Mouse (Mus musculus) embryonic facial prominence, embryonic 13.5 days (tissue): Measurements from ENCODE around the gene Ngef. TPM values are rescaled to one million over a fixed set of nuclear protein-coding genes. Genes with fewer than 3 reads are reported as not detected.

Experiments
- ATAC-seq: fragments of 200-750 bp; cut with Nextera tagmentation; 2 replicates; pipeline ENCODE4 v1.8.0; 2017; ENCODE audit warnings: low read depth; ENCODE audit not compliant: insufficient number of reproducible peaks, insufficient read depth, low FRiP score, low TSS enrichment
- H3K27ac ChIP-seq: fragments of 300-500 bp; sonication (generic); 2 replicates; pipeline ENCODE4 v1.5.1; 2015; ENCODE audit warnings: moderate library complexity, mild to moderate bottlenecking, inconsistent platforms
- H3K27me3 ChIP-seq: fragments of 300-500 bp; sonication (generic); 2 replicates; pipeline ENCODE4 v1.6.1; 2015; ENCODE audit warnings: mild to moderate bottlenecking, inconsistent platforms
- H3K36me3 ChIP-seq: fragments of 300-500 bp; sonication (generic); 2 replicates; pipeline ENCODE4 v1.6.1; 2015; ENCODE audit warnings: mild to moderate bottlenecking, inconsistent platforms
- H3K4me1 ChIP-seq: fragments of 300-500 bp; sonication (generic); 2 replicates; pipeline ENCODE4 v1.6.1; 2015; ENCODE audit warnings: inconsistent platforms
- H3K4me2 ChIP-seq: fragments of 300-500 bp; sonication (generic); 2 replicates; pipeline ENCODE4 v1.6.1; 2015; ENCODE audit warnings: moderate library complexity, mild to moderate bottlenecking, inconsistent platforms
- H3K4me3 ChIP-seq: fragments of 300-500 bp; sonication (generic); 2 replicates; pipeline ENCODE4 v1.5.1; 2015; ENCODE audit warnings: mild to moderate bottlenecking, inconsistent platforms
- H3K9ac ChIP-seq: fragments of 300-500 bp; sonication (generic); 2 replicates; pipeline ENCODE4 v1.6.1; 2015; ENCODE audit warnings: mild to moderate bottlenecking, inconsistent platforms
- H3K9me3 ChIP-seq: fragments of 300-500 bp; sonication (generic); 2 replicates; pipeline ENCODE4 v1.6.1; 2016; ENCODE audit warnings: inconsistent platforms
- WGBS: fragments of 180-500 bp; shearing (Covaris S2); methylation state at CpG from one replicate; pipeline ENCODE4 v1.1.7; 2015; ENCODE audit warnings: mixed read lengths; 5-methylcytosine and 5-hydroxymethylcytosine counted together
- polyA plus RNA-seq: library from polyadenylated mRNA; unstranded; fragments of >200 nt; fragmentation: Nextera tagmentation; extraction: Ambion mirVana; gene quantifications from 2 replicates; pipeline ENCODE4 v1.2.1, GENCODE M21; 2015

Ngef gene
- polyA plus RNA-seq, 1 experiment from 2014 or later = 1.1 TPM

DNA sequence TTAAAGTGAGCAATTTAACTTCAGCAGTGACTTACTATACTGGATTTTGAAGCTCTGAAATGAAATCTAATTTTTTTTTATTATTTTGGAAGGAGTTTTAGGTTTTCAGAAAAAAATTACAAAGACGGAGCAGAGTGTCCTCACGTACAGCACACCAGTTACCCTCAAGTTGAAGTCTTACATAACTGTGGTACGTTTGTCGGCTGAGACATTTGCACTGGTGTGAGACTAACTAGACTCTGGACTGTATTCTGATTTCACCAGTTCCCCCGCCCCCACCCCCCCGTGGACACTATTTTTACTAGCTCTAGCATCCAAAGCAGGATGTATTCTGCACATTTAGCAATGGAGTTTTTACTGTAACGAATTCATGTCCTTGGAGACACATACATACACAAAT, 26.9 kb upstream of the Ngef start:
- Histone ChIP-seq H3K9me3 (no peaks in the 10 kb centered on the region), H3K4me1 (no peaks in the 10 kb centered on the region), H3K36me3 (no peaks in the 10 kb centered on the region), H3K27ac (no peak overlapping the region), H3K4me3 (no peak overlapping the region), H3K4me2 (no peak overlapping the region), H3K9ac (no peak overlapping the region), H3K27me3 (no peaks in the 10 kb centered on the region)
- 74% methylated on average over 7 of the region's 7 CpGs for WGBS
- ATAC-seq = no peak

DNA sequence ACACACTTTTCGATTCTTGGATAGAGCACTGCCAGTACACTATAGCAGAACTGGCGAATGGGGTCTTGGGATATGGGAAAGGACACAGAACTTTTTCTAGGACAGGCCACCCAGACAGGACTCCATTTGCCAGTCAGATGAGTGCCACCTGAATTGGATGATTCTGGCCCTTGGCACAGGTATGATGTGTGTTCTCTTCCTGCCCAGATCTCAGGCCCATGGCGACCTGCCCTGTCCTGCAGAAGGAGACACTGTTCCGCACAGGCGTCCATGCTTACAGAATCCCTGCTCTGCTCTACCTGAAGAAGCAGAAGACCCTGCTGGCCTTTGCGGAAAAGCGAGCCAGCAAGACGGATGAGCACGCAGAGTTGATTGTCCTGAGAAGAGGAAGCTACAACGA, 21.0 kb upstream of the Ngef start:
- WGBS = 92% methylated on average over 10 of the region's 10 CpGs
- ATAC-seq = no peak
- H3K4me1 ChIP-seq = no peaks in the 10 kb centered on the region

DNA sequence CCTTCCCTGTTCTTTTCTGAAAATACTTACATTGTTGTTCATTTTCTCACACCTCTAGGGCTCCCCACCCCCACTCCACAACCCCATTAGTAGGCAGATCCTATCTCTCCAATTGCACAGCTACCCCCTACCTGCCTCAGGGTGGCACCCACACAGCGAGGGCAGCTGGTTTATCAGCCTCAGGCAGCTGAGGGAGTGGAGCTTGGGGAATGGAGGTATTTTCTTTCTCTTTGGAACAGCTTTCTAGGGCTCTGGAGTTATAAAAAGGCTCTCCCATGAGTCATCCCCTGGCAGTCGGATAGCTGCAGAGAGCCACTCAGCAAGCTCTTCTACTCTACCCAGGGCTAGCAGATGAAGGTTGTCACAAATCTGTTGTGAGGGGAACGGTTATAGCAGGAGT, 20.6 kb upstream of the Ngef start:
- Histone ChIP-seq H3K9ac (no peak overlapping the region), H3K4me2 (no peak overlapping the region), H3K4me1 (no peaks in the 10 kb centered on the region), H3K27me3 (no peaks in the 10 kb centered on the region), H3K9me3 (no peaks in the 10 kb centered on the region), H3K27ac (no peak overlapping the region), H3K36me3 (no peaks in the 10 kb centered on the region), H3K4me3 (no peak overlapping the region)
- no peak for ATAC-seq
- 73% methylated on average over 3 of the region's 3 CpGs for WGBS

More for the DNA sequence above, 21.0 kb upstream of the Ngef start:
- Histone ChIP-seq H3K9me3 (no peaks in the 10 kb centered on the region), H3K4me2 (no peak overlapping the region), H3K36me3 (no peaks in the 10 kb centered on the region), H3K4me3 (no peak overlapping the region), H3K27me3 (no peaks in the 10 kb centered on the region), H3K27ac (no peak overlapping the region), H3K9ac (no peak overlapping the region)

- Histone ChIP-seq H3K27me3 (no peaks in the 10 kb centered on the region), H3K9ac (no peak overlapping the region), H3K4me1 (no peaks in the 10 kb centered on the region), H3K4me3 (no peak overlapping the region), H3K4me2 (no peak overlapping the region), H3K36me3 (no peaks in the 10 kb centered on the region), H3K27ac (no peak overlapping the region), H3K9me3 (no peaks in the 10 kb centered on the region)
- 87% methylated on average over 8 of the region's 8 CpGs for WGBS
- ATAC-seq = no peak
Measured at GRCm38 (mm10) chr1:87589980-87590379, 16.3 kb upstream of the Ngef start.

- no peak for ATAC-seq
Measured at GRCm38 (mm10) chr1:87589162-87589561, 15.5 kb upstream of the Ngef start.

GRCm38 (mm10) chr1:87580824-87581223, 7.2 kb upstream of the Ngef start:
- Histone ChIP-seq H3K27ac (no peak overlapping the region), H3K27me3 (peaks cover 6% of the 10 kb centered on the region; the same call in 1 of the 2 replicates), H3K9ac (no peak overlapping the region), H3K36me3 (no peaks in the 10 kb centered on the region), H3K9me3 (no peaks in the 10 kb centered on the region), H3K4me1 (no peaks in the 10 kb centered on the region), H3K4me2 (no peak overlapping the region), H3K4me3 (no peak overlapping the region)
- no peak for ATAC-seq
- 11% methylated on average over 3 of the region's 3 CpGs for WGBS

More at GRCm38 (mm10) chr1:87589162-87589561, 15.5 kb upstream of the Ngef start:
- 89% methylated on average over 7 of the region's 7 CpGs for WGBS
- H3K4me1 ChIP-seq = no peaks in the 10 kb centered on the region
- no peaks in the 10 kb centered on the region for H3K9me3 ChIP-seq
- H3K36me3 ChIP-seq = no peaks in the 10 kb centered on the region
- H3K27me3 ChIP-seq = no peaks in the 10 kb centered on the region
- H3K4me2 ChIP-seq = no peak overlapping the region
- H3K4me3 ChIP-seq = no peak overlapping the region
- H3K9ac ChIP-seq = no peak overlapping the region
- no peak overlapping the region for H3K27ac ChIP-seq

DNA sequence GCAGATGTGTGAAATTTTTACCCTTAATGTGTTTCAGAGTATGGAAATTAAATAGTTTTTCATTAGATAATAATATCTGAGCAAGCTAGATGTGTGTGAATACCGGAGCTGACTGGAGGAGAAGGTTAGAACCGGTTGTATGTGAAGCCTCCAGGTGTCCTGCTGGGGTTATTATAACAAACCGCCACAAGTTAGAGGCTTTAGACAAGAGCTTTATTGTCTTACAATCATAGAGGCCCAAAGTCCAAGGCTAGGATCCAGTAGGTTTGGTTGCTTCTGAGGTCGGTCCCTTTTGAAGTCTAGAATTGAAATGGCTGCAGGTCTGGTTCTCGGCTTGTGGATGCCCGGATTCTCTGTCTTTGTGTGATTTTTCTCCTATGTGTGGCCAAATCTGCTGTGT, 5.3 kb upstream of the Ngef start:
- Histone ChIP-seq H3K4me3 (no peak overlapping the region), H3K27me3 (peaks cover 6% of the 10 kb centered on the region; the same call in 1 of the 2 replicates), H3K9me3 (no peaks in the 10 kb centered on the region), H3K9ac (no peak overlapping the region), H3K36me3 (no peaks in the 10 kb centered on the region), H3K27ac (no peak overlapping the region), H3K4me2 (no peak overlapping the region), H3K4me1 (no peaks in the 10 kb centered on the region)
- no peak for ATAC-seq
- WGBS = 84% methylated on average over 6 of the region's 6 CpGs

DNA sequence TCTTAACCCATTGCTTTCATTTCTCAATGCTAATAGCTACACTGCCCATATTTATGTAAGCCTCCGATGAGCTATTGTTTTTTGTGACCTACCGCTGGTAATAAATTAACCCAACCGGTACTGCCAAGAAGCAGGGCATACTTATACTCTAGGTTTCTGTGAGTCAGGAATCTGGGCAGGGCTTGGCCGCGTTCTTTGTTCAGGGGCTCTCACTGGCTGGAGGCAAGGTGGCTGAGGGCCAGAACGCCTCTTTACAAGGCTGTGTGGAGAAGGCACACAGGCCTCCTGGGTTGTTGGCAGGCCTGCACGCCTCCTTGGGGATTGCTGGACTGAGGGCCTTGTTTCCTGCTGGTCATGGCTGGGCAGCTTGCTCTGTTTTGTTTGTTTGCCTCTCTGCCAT, 1.1 kb upstream of the Ngef start:
- Histone ChIP-seq H3K4me3 (no peak overlapping the region), H3K4me1 (no peaks in the 10 kb centered on the region), H3K9me3 (no peaks in the 10 kb centered on the region), H3K4me2 (no peak overlapping the region), H3K27me3 (no peaks in the 10 kb centered on the region), H3K27ac (no peak overlapping the region), H3K9ac (no peak overlapping the region), H3K36me3 (no peaks in the 10 kb centered on the region)
- 0 out of 2 replicates have a peak, but pooled peaks have one; percentile 43 for ATAC-seq
- WGBS = 72% methylated on average over 7 of the region's 7 CpGs

DNA sequence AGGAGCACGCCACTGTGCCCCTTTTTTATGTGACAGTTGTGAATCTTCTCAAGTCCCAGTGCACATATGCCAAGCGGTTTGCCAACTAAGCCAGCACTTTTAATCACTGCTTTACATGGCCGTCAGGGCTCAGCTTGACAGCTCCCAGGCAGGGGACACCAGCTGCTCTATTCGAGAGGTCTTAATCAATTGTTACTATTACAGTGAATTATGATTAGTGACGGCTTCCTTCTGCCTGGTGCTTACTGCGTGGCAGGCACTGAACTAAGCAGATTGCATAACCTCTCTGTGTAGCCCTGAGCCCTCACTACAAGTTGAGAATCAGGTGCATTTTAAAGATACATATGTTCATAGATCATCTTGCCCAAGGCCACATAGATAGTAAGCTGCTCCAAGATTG, 683 bp upstream of the Ngef start:
- Histone ChIP-seq H3K4me2 (no peak overlapping the region), H3K9me3 (no peaks in the 10 kb centered on the region), H3K4me1 (no peaks in the 10 kb centered on the region), H3K27me3 (no peaks in the 10 kb centered on the region), H3K4me3 (no peak overlapping the region), H3K9ac (no peak overlapping the region), H3K36me3 (no peaks in the 10 kb centered on the region), H3K27ac (no peak overlapping the region)
- no peak for ATAC-seq
- 65% methylated on average over 6 of the region's 6 CpGs for WGBS

GRCm38 (mm10) chr1:87573261-87573660, 409 bp downstream of the Ngef start:
- Histone ChIP-seq H3K36me3 (no peaks in the 10 kb centered on the region), H3K9ac (no peak overlapping the region), H3K9me3 (no peaks in the 10 kb centered on the region), H3K27me3 (no peaks in the 10 kb centered on the region), H3K4me2 (no peak overlapping the region), H3K4me3 (no peak overlapping the region), H3K4me1 (no peaks in the 10 kb centered on the region), H3K27ac (no peak overlapping the region)
- ATAC-seq = no peak
- 79% methylated on average over 5 of the region's 5 CpGs for WGBS

GRCm38 (mm10) chr1:87568398-87568797, 5.3 kb downstream of the Ngef start:
- H3K4me3 ChIP-seq = no peak overlapping the region
- no peaks in the 10 kb centered on the region for H3K27me3 ChIP-seq
- H3K36me3 ChIP-seq = no peaks in the 10 kb centered on the region
- no peak for ATAC-seq
- H3K27ac ChIP-seq = no peak overlapping the region
- 43% methylated on average over 6 of the region's 6 CpGs for WGBS
- H3K4me2 ChIP-seq = no peak overlapping the region
- no peak overlapping the region for H3K9ac ChIP-seq
- H3K4me1 ChIP-seq = no peaks in the 10 kb centered on the region
- no peaks in the 10 kb centered on the region for H3K9me3 ChIP-seq

- Histone ChIP-seq H3K4me3 (no peak overlapping the region), H3K9ac (no peak overlapping the region), H3K27me3 (no peaks in the 10 kb centered on the region), H3K9me3 (no peaks in the 10 kb centered on the region), H3K36me3 (no peaks in the 10 kb centered on the region), H3K27ac (no peak overlapping the region), H3K4me1 (no peaks in the 10 kb centered on the region), H3K4me2 (no peak overlapping the region)
- ATAC-seq = no peak
- WGBS = 76% methylated on average over 8 of the region's 8 CpGs
Measured at GRCm38 (mm10) chr1:87565760-87566159, 7.9 kb downstream of the Ngef start.

GRCm38 (mm10) chr1:87562967-87563366, 10.7 kb downstream of the Ngef start:
- H3K27ac ChIP-seq = no peak overlapping the region
- no peak for ATAC-seq
- 54% methylated on average over 3 of the region's 3 CpGs for WGBS

More at GRCm38 (mm10) chr1:87562967-87563366, 10.7 kb downstream of the Ngef start:
- Histone ChIP-seq H3K4me3 (no peak overlapping the region), H3K27me3 (no peaks in the 10 kb centered on the region), H3K36me3 (no peaks in the 10 kb centered on the region), H3K4me2 (no peak overlapping the region), H3K9ac (no peak overlapping the region), H3K9me3 (no peaks in the 10 kb centered on the region), H3K4me1 (no peaks in the 10 kb centered on the region)
